Mouse (Mus musculus): ENCODE results near the gene Pcbp1.

GRCm38 (mm10) chr6:86506309-86506708, 19.8 kb downstream of the Pcbp1 start:
- TF ChIP-seq POLR2A (IDR thresholded peaks at IDR 0.05; ENCODE audit: insufficient read depth, low read length) (no peak), CTCF (IDR thresholded peaks at IDR 0.05; ENCODE audit: low read depth, low read length) (no peak), EP300 (IDR thresholded peaks at IDR 0.05; ENCODE audit: insufficient read depth, low read depth, low read length) (no peak)

Measured in ES-Bruce4 (cell line).